Mouse (Mus musculus): ENCODE results near the gene Figla.

GRCm38 (mm10) chr6:86047510-86047909, 31.5 kb downstream of the Figla start:
- TF ChIP-seq CTCF (IDR thresholded peaks at IDR 0.05; ENCODE audit: control insufficient read depth, insufficient read depth, insufficient replicate concordance, low read depth, low read length) (no peak), POLR2A (IDR thresholded peaks at IDR 0.05; ENCODE audit: control insufficient read depth, low read depth, low read length) (no peak)

Measured in testis, adult 2 months (tissue).